Mouse (Mus musculus): ENCODE data around the gene Ifih1. TPM values are rescaled to one million over a fixed set of nuclear protein-coding genes. Genes with fewer than 3 reads are reported as not detected.
A peak's percentile ranks its signal among the peaks of the same experiment; 100 is the strongest.

The Ifih1 gene
- polyA plus RNA-seq, 2 experiments from 2014 or later: 30.2 to 35.3 TPM

GRCm38 (mm10) chr2:62630446-62630845 is 15.6 kb downstream of the Ifih1 start:
- peak; percentile 86 for ATAC-seq

- no peak for ATAC-seq
These were observed 17.7 kb downstream of the Ifih1 start for GRCm38 (mm10) chr2:62628356-62628755.

- peak; percentile 66 for ATAC-seq
These were observed 18.3 kb downstream of the Ifih1 start for GRCm38 (mm10) chr2:62627728-62628127.

GRCm38 (mm10) chr2:62623024-62623441 is 23.0 kb downstream of the Ifih1 start:
- ATAC-seq: no peak

- ATAC-seq: no peak
These were observed 26.4 kb downstream of the Ifih1 start for GRCm38 (mm10) chr2:62619679-62620078.

GRCm38 (mm10) chr2:62618934-62619341 is 27.1 kb downstream of the Ifih1 start:
- ATAC-seq: no peak

GRCm38 (mm10) chr2:62613133-62613532 is 32.9 kb downstream of the Ifih1 start:
- ATAC-seq: no peak

- ATAC-seq: no peak
These were observed 39.9 kb downstream of the Ifih1 start for GRCm38 (mm10) chr2:62606205-62606604.

GRCm38 (mm10) chr2:62603530-62603929 is 42.5 kb downstream of the Ifih1 start:
- ATAC-seq: no peak

GRCm38 (mm10) chr2:62596586-62596985 is 49.5 kb downstream of the Ifih1 start:
- ATAC-seq: no peak

- ATAC-seq: no peak
These were observed 51.6 kb downstream of the Ifih1 start for GRCm38 (mm10) chr2:62594491-62594890.

- ATAC-seq: no peak
These were observed 54.5 kb downstream of the Ifih1 start for GRCm38 (mm10) chr2:62591555-62591954.

GRCm38 (mm10) chr2:62589333-62589732 is 56.7 kb downstream of the Ifih1 start:
- ATAC-seq: no peak

GRCm38 (mm10) chr2:62585769-62586168 is 60.3 kb downstream of the Ifih1 start:
- ATAC-seq: no peak

- ATAC-seq: no peak
These were observed 71.1 kb downstream of the Ifih1 start for GRCm38 (mm10) chr2:62574962-62575361.

GRCm38 (mm10) chr2:62574250-62574649 is 71.8 kb downstream of the Ifih1 start:
- ATAC-seq: no peak

GRCm38 (mm10) chr2:62573753-62574159 is 72.3 kb downstream of the Ifih1 start, which contains the start of gene Fap:
Gene Fap, minus strand, starts transcription at chr2:62574075.
- no peak for ATAC-seq

GRCm38 (mm10) chr2:62573099-62573752 is 72.8 kb downstream of the Ifih1 start:
- ATAC-seq: no peak

- ATAC-seq: no peak
These were observed 81.4 kb downstream of the Ifih1 start for GRCm38 (mm10) chr2:62564687-62565086.

GRCm38 (mm10) chr2:62562661-62563485 is 83.2 kb downstream of the Ifih1 start:
- no peak for ATAC-seq

- ATAC-seq: no peak
These were observed 88.6 kb downstream of the Ifih1 start for GRCm38 (mm10) chr2:62557417-62557816.

GRCm38 (mm10) chr2:62556349-62556748 is 89.7 kb downstream of the Ifih1 start:
- ATAC-seq: no peak

GRCm38 (mm10) chr2:62549659-62550058 is 96.4 kb downstream of the Ifih1 start:
- ATAC-seq: no peak

- no peak for ATAC-seq
These were observed 96.9 kb downstream of the Ifih1 start for GRCm38 (mm10) chr2:62549131-62549530.

Data from CD4-positive, CD25-positive, alpha-beta regulatory T cell, adult 4 months (primary cell).